Mouse (Mus musculus): ENCODE measurements around the gene Atg2b. TPM values are rescaled to one million over a fixed set of nuclear protein-coding genes. Genes with fewer than 3 reads are reported as not detected.

Atg2b gene
- 10 to 100 TPM; 44.7 to 50.7 TPM for total RNA-seq (2021)

DNA sequence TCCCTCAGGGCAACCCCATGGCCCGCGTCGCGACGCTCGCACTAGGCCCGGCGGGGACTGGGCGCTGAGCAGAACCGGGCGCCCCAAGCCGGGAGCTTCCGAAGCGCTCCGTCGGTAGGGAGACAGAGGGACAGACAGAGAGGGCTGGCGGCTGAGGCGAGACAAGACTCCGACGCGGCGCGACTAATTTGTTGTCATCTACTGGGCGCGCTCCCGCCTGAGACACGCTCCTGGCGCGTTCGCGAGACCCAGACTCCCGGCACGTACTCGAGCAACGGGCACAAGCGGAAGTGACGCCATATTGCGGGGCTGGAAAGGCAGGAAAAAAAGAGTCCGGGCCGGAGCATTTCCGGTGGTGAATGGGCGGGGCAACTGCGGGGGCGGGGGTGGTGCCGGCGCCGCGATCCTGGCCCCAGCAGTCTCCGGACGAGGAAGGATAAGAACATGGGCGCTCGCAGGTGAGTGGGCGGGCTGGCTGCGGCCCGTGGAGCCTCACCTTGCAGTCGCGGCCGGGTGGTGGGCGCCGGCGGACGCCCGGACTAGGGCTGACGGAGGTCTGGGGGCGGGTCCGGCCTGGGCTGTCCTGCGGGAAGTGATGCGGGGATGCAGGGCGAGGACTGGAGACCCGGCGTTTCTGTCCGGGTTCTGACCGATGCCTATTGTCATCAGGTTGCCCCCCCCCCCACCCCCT, at the start of gene Atg2b:
Gene Atg2b, minus strand, starts transcription at position 211 of the 691 bp plus-strand sequence.
- intact Hi-C loops (cut with DNase I) = loop anchor here (5.0 kb wide), 2 partner anchors 37 to 97 kb away; partner anchors contain the start of gene Papola
- DNase-seq (ENCODE audit: low spot score in 2 of 2) = peak; percentile 97

DNA sequence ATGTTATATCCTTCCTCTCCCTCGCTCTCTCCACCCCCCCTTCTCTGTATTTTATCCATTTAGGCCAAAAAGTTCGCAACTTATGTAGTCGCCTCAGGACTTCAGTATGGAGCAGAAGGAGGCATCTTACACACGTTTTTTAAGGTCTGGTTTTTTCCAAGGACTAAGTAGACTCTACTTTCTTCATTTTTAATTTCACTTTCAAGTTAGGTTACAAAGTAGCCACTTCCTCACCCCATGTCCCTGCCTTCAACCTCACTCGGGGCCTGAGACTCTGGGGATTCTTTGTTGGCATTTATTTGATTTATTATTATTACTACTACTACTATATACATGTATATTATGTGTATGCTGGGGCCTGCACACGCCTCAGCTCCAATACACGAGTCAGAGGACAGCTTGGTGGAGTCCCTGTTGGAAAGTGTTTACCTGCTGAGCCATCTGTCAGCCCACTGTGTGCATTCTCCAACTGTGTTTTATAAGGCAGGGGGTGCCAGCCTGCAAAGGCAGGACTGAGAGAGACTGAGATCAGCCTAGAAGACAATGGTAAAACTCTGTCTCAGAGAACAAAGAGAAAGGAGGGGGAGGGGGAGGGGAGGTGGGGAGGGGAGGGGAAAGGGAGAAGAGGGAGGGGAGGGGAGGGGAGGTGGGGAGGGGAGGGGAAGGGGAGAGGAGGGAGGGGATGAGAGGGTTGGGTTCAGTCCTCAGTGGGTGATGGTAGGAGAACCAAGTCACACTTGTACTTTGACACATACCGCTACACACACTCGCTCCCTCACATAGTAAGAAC, 48.6 kb upstream of the Atg2b start:
- DNase-seq (ENCODE audit: low spot score in 2 of 2) = no peak

DNA sequence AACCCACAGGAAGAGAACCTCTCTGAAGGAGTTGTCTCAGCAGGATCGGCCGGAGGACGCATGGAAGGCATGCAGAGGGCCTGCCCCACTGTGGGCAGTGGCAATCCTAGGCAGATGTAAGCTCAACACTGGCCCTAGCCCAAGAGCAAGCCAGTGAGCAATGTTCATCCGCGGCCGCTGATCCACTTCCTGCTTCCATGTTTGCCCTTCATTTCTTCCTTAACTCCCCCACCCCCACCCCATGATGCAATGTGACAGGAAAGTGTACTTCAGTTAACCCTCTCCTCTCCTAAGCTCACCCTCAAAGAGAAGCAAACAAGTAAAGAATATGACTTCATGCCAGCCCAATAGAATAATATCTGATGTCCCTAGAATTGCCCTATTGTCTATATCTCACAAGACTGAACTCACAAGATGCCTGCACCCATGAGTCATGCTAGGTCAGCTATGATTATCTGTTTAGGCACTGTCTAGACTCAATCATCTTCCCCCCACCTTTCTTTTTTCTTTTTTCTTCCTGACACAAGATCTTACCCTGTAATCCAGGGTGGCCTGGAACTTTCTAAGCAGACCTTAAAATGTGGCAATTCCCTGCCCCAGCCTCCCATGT, 45.9 kb upstream of the Atg2b start:
- intact Hi-C loops (cut with DNase I) = no loop called here
- DNase-seq (ENCODE audit: low spot score in 2 of 2) = no peak

More for the DNA sequence above, 48.6 kb upstream of the Atg2b start:
- intact Hi-C loops (cut with DNase I) = no loop called here

DNA sequence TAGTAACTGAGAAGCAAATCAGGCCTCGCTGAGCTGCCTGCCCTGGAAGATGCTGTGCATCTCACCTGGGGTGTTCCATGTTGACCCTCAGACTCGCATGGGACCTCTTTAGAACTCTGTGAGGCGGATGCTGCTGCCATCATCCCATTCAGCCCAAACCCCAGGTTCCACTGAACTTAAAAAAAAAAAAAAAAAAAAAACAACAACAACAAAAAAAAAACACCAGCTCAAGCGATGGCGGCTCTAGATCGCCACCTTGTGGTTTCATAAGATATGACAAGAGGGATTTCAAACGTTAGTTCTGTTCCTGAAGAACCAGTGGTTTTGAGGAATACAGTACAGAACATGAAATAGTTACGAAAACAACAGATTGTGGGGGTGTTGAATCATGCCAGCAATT, 43.0 kb upstream of the Atg2b start:
- DNase-seq (ENCODE audit: low spot score in 2 of 2) = peak in 1 of 2 experiments; percentile 15
- intact Hi-C loops (cut with DNase I) = loop anchor here (10.0 kb wide), 1 partner anchor 93 kb away; no protein-coding TSS in a partner anchor

DNA sequence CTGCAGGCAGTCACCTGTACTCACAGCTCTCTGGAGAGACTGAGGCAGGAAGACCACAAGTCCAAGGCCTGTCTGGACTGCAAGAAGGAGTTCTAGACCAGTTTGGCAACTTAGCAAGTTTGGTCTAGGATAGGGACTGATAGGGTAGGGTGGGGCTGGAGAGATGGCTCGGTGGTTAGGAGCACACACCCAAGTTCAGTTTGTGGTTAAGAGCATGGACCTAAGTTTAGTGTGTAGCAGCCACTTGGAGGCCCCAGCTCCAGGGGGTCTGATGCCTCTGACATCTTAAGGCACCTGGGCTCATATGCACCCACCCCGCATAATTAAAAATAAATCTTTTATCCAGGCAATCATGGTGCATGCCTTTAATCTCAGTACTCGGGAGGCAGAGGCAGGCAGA, 42.3 kb upstream of the Atg2b start:
- intact Hi-C loops (cut with DNase I) = loop anchor here (10.0 kb wide), 1 partner anchor 92 kb away; no protein-coding TSS in a partner anchor
- DNase-seq (ENCODE audit: low spot score in 2 of 2) = no peak

DNA sequence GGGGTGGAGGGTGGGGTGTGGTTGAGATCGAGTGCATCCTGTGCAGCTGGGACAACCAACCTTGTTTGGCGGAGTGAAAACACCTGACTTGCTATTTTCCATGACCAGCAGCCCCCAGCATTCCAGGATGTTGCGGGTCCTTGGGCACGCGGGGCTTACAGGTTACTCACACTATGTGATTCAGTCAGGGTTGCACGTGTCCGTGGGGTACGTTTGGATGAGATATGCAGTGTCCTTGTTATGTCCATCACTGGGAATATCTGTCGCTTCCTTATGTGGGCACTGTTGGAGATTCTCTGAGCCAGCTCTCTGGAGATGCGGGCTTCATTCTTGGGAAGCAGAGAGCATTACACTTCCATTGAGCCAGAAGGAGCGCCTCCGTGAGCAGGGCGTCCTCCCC, 40.7 kb upstream of the Atg2b start:
- intact Hi-C loops (cut with DNase I) = loop anchor here (10.0 kb wide), 1 partner anchor 91 kb away; no protein-coding TSS in a partner anchor
- no peak for DNase-seq (ENCODE audit: low spot score in 2 of 2)

DNA sequence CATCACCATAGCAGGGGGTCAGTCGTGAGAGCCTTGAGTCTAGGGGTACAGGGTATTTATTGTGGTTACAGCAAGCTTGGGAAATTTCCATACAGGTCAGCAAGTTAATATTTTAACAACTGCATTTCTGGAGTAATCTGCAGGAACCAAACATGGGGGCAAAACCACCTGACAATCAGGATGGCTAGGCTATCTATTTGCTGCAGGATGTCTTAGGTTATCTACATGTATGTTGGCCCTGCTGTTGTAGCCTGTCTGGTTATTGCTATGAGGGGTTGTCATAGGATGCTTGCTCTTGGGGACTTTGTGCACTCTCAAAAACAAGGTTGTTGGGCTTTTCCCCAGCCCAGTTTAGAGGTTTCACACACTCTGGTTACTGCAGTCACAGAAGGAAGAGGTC, 39.6 kb upstream of the Atg2b start:
- intact Hi-C loops (cut with DNase I) = loop anchor here (5.0 to 10.0 kb wide), 3 partner anchors 37 to 227 kb away; partner anchors contain the start of gene Atg2b
- DNase-seq (ENCODE audit: low spot score in 2 of 2) = no peak

DNA sequence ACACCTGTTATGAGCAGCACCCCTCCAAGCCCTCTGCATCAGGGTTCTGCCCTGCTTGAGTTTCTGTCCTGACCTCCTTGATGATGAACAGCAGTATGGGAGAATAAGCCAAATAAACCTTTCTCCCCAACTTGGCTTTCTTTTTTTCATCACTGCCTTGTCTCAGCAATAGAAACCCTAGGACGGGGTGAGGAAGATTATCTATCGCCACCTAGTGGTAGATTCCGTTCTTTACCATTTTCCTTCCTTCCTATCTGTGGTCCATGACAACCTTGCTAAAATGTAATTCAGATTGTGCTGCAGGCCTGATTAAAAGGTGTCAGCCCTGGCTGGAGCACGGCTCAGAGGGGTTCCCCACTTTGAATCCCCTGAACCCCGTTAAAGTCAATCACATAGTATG, 37.6 kb upstream of the Atg2b start:
- intact Hi-C loops (cut with DNase I) = loop anchor here (5.0 to 10.0 kb wide), 3 partner anchors 35 to 225 kb away; partner anchors contain the start of gene Atg2b
- DNase-seq (ENCODE audit: low spot score in 2 of 2) = no peak

DNA sequence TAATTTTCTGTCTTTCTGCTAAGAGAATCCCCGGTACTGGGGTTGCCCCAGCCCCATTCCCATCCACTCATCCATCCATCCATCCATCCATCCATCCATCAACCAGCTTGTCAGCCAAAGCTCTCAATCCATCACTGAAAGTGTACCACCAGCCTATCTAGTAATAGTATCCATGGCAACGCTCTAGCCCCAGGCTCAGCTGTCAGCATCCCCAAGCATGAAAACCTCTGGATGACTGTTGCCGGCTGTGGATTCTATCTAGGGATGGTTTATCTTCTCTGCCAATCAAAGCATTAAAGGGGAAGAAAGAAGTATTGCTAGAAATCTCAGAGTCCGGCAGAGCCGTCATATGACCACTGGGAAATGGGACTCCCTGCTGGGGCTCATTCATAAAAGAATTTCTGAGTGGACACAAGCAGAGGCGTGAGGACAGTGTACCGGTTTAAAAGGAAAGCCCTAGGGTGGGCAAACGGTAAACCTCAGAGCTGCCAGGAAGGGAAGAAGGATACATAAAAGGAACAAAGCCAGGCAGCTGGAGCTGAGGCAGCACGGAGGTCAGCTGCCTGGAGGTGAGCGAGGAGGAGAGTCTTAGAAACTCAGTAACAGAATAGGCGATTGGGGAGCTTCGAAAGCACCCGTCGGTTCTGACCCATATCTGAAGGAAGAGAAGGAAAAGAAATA, 36.6 kb upstream of the Atg2b start:
- intact Hi-C loops (cut with DNase I) = loop anchor here (5.0 to 10.0 kb wide), 3 partner anchors 34 to 224 kb away; partner anchors contain the start of gene Atg2b
- no peak for DNase-seq (ENCODE audit: low spot score in 2 of 2)

DNA sequence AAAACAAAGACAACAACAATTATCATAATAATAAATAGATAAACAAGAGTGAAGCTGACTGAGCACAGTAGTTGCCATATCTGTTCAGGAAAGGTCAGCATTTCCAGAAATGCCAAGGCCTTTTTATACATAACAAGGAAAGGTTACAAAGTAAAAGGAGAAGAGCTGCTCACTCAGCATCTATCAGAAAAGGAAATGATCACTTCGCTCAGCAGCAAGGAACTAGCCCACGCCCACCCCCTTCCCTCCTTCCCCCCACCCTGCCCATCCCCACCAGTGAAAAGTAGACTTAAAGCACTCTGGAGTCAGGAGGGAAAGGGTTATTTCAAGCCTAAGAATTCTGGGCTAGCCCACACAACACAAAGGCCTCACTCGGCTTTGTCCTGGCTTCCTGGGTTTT, 35.2 kb upstream of the Atg2b start:
- intact Hi-C loops (cut with DNase I) = loop anchor here (5.0 to 10.0 kb wide), 3 partner anchors 33 to 223 kb away; partner anchors contain the start of gene Atg2b
- no peak for DNase-seq (ENCODE audit: low spot score in 2 of 2)

DNA sequence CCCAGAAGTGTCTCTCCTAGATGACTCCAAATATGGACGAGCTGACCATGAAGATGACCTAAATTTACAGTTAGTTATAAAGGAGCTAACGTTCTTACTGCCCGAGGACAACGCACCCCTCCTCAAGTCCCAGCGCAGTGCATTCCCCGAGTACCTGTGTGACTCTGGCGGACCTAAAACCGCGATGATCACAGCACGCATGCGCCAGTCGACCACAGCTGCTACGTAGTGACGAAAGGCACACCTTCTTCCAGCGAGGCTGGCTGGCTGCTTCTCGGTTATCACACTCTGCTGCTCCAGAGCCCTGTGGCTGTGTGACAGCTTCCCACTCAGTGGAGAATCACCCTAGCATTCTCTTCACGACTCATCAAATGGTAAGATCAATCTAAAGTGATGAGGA, 33.6 kb upstream of the Atg2b start:
- peak; percentile 51 to 59 for DNase-seq (ENCODE audit: low spot score in 2 of 2)
- intact Hi-C loops (cut with DNase I) = no loop called here

DNA sequence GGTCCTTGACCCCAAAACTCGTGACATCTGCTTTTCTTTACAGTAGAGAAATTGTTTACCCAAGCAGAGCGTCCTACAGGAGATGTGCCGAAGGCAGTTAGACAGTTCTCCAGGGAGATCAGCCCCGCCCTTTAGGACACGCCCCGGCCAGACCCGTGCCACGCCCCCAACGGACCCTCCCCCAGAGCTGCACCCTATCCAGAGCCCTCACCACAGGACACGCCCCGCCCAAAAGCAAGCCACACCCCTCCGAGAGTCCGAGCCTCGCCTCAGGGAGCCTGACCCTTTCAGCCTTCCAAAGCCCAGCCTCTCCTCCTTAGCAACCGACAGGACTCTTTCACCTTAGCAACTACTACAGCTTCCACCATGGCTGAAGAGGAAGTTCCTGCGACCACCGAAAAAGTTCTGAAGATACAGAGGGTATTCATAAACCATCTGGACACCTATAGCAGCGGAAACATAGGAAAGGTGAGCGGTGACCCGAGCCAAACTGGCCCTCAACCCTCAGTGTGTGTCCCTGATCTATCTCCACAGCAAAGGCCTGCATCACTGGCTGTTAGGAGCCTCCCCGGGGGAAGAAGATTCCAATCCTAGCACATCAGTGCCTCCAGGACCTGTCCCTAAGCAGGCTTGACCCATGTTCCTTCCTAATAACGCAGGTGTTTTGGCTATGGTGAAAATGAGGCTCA, 20.9 kb upstream of the Atg2b start, which contains the start of gene Ak7:
Gene Ak7, plus strand, starts transcription at position 178 of the 689 bp plus-strand sequence.
- DNase-seq (ENCODE audit: low spot score in 2 of 2) = no peak
- intact Hi-C loops (cut with DNase I) = no loop called here

DNA sequence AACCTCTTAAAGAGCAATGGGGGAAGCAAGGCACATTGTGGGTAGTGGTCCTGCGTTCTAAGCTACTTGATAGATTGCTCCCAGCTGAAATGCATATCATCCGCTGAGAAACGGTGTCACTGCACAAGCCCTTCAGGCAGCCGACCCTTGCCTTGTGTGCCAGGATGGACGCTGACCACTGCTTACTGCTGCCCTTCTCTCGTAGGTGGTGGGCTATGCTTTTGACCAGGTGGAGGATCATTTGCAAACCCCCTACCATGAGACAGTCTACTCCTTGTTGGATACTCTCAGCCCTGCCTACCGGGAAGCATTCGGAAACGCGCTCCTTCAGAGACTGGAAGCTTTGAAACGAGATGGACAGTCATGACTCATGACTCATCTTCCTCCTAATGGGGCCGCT, 15.4 kb upstream of the Atg2b start:
- intact Hi-C loops (cut with DNase I) = no loop called here
- DNase-seq (ENCODE audit: low spot score in 2 of 2) = no peak

DNA sequence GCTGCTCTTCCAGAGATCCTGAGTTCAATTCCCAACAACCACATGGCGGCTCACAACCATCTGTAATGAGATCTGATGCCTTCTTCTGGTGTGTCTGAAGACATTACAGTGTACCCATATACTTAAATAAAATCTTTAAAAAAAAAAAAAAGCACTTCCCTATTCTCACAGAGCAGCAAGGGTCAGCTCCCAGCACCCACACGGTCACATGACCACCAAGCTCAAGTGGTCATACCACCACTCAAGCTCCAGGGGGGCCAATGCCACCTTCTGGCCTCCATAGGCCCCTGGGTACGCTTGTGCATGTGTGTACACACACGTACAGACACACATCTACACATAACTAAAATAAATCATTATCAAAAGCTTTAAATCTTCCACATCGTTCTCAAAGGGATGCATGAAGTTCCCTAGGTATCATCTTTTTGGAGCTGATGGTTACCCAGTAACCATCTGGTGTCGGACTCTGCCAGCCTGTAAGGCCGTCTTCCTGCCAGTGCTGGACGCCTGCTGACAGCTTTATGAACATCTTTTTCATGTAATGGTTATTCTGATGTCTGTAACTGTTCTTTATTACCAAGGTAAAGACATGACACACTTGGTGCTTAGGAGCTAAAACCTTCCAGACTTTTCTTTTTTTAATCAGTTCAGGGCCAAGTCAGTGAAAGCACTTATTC, 12.2 kb upstream of the Atg2b start:
- intact Hi-C loops (cut with DNase I) = no loop called here
- DNase-seq (ENCODE audit: low spot score in 2 of 2) = no peak

DNA sequence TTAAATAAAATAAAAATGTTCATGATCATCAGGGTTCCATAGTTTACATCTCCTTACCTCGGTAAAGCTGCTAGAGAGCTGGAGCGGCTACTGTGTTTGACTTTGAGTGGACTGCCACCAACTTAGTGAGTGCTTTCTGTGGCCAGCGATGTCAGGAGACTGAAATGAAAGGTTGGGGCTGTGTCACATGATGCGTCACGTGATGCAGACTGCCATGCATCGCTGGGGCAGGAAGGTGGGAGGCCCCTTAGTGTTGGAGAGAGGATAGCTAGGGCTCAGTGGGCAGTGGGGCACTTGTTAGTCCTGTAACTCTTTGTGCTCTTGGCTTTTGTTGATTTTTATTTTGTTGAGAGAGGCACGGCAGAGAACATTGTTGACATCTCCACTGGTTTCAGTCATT, 10.8 kb upstream of the Atg2b start:
- DNase-seq (ENCODE audit: low spot score in 2 of 2) = no peak
- intact Hi-C loops (cut with DNase I) = no loop called here

DNA sequence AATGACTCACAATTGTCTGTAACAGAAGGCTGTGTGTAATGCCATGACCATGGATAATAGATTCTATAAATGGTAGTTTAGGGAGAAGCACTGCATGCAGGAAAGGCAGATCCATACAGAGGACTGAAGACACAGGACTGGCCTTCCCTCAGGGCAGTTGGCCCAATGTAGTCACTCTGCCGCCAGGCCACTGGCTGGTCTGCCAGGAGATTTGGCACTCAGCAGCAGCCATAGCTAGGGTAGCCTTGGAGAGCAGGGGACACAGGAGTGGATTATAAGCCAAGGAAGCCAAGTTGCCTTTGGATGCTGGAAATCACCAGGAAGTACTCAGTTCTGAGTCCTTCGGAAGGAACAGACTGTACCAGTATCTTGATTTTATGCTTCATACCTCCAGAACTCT, 9.0 kb upstream of the Atg2b start:
- intact Hi-C loops (cut with DNase I) = no loop called here
- no peak for DNase-seq (ENCODE audit: low spot score in 2 of 2)

DNA sequence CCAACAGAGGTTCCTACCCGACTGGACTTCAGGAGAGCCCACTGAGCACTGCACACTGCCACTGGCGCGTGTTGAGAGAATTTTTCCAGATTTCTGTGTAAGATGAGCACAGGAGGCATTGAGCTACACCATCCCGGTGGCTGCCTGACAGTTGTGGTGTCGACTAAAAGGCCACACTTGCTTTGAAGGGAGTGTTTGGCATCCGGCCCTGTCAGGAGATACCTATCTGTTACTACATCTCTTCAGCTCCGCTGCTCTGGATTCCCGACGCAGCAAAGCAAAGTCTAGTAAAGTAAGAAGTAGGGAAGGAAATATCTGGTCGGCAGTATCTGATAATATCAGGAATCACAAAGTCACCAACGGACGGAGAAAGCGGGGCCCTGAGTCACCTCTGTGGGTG, 4.4 kb upstream of the Atg2b start:
- no peak for DNase-seq (ENCODE audit: low spot score in 2 of 2)
- intact Hi-C loops (cut with DNase I) = loop anchor here (5.0 kb wide), 2 partner anchors 33 to 93 kb away; partner anchors contain the start of gene Papola

DNA sequence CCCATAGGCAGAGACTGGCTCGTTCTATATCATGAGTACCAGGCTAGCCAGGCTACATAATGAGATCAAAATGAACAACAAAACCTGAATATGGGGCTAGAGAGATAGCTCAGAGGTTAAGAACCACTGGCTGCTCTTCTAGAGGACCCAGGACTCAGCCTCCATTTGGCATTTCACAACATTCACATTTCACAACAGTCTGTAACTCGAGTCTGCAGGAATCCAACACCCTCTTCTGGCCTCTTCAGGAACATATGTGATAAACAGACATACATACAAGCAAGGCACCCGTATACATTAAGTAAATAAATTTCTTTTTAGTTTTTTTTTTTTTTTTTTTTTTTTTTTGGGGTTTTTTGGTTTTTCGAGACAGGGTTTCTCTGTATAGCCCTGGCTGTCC, 3.5 kb upstream of the Atg2b start:
- no peak for DNase-seq (ENCODE audit: low spot score in 2 of 2)
- intact Hi-C loops (cut with DNase I) = loop anchor here (5.0 kb wide), 2 partner anchors 34 to 94 kb away; partner anchors contain the start of gene Papola

Data from left cerebral cortex, postnatal 36 days (tissue).